Mouse (Mus musculus): ENCODE data around the gene Timm8a1.

The Timm8a1 gene

GRCm38 (mm10) chrX:134533346-134533745, 8.3 kb downstream of the Timm8a1 start:
- in situ Hi-C loops (cut with MboI, MseI), result no loop called here

GRCm38 (mm10) chrX:134525260-134525659, 16.4 kb downstream of the Timm8a1 start:
- in situ Hi-C loops (cut with MboI, MseI), result no loop called here

DNA sequence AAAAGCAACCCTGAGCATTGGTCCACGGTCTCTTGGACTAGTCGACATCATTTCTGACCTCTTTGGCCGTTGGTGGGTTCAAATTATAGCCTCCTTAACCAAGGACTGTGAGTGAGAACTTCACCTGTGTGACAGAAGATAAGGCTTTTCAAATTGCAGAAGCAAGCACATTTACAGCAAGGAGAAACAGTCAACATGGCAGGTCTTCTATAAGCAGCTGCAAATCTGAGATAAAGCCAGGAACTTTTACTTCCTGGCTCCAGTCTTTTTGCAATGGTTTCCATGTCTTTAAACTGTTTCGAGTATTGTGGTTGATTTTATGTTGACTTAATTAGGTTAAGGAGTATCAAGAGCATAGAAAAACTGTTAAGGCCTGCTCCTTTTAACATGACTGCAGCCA, 17.9 kb downstream of the Timm8a1 start:
- in situ Hi-C loops (cut with MboI, MseI), result no loop called here

- in situ Hi-C loops (cut with MboI, MseI), result no loop called here
These were observed 32.2 kb downstream of the Timm8a1 start for GRCm38 (mm10) chrX:134509473-134509872.

- in situ Hi-C loops (cut with MboI, MseI), result no loop called here
These were observed 33.7 kb downstream of the Timm8a1 start for GRCm38 (mm10) chrX:134507977-134508376.

DNA sequence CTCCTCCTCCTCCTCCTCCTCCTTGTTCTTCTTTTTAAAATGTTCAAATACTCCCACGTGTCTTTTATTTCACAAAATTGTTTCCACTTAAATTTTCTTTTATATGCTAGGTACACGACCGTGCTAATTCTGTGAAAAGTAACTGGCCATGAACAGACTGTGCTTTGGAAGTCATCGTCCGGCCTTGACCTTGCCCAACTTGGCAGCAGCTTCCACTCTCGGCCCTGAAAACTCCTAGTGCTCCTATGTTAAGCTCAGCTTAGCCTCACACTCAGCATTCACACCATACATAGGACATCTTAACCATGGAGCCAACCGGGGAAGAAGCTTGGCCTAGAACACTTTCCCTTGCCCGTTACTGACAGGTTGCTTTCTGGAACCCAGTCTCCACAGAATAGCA, 41.0 kb downstream of the Timm8a1 start:
- in situ Hi-C loops (cut with MboI, MseI), result no loop called here
